Mouse (Mus musculus): ENCODE measurements around the gene Nol10.
A peak's percentile ranks its signal among the peaks of the same experiment; 100 is the strongest.
"Not testable (repeated sequence)": the region's sequence is repeated elsewhere in the genome, so short reads cannot be mapped to it uniquely, and the experiment has no call there.

The Nol10 gene

GRCm38 (mm10) chr12:17453918-17454317 lies 105.7 kb downstream of the Nol10 start:
- DNase-seq (ENCODE audit: low read depth, low spot score): no peak

DNA sequence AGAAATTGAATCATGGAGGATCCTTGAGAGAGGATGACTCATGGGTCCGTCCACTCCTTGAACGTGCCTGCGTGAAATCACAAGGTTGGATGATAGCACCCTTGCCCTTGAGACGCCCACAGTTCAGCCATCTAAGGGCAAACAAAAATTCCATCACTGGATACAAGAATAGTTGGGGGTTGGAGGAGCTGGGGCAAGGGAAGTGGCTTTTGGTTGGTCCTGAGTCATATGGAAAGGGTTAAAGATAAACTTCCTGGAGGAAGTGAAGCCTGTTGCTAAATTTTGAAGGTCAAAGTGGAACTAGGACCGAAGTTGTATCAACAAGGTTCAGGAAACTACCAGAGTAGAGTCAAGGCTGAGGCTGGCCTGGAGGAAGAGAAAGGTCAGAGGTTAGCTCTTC lies 106.8 kb downstream of the Nol10 start:
- DNase-seq (ENCODE audit: low read depth, low spot score): no peak

DNA sequence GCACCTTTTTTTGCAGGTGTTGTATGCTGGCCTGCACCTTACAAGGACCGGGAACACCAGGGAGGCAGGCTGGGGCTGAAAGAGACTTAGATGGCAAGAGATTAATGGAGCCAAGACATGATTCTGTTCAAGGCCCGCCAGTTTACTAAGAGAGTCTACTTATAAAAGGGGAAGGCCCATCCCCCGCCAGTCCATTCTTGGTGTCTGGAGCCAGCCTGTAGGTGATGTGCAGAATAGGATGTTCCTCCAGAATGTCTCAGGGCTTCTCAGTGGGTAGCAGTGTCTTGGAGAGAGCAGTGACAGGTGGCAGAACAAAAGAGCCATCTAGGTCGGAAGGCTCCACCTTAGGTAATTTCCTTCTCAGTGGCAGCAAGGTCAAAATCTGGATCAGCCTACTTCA lies 111.0 kb downstream of the Nol10 start:
- DNase-seq (ENCODE audit: low read depth, low spot score): not testable (repeated sequence)

GRCm38 (mm10) chr12:17463706-17464105 lies 115.4 kb downstream of the Nol10 start:
- no peak for DNase-seq (ENCODE audit: low read depth, low spot score)

DNA sequence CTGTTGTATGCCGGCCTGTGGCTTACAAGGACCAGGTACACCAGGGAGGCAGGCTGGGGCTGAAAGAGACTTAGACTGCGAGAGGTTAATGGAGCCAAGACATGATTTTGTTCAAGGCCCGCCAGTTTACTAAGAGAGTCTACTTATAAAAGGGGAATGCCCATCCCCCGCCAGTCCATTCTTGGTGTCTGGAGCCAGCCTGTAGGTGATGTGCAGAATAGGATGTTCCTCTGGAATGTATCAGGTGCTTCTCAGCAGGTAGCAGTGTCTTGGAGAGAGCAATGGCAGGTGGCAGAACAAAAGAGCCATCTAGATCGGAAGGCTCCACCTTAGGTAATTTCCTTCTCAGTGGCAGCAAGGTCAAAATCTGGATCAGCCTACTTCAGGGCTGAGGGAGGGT lies 116.3 kb downstream of the Nol10 start:
- not testable (repeated sequence) for DNase-seq (ENCODE audit: low read depth, low spot score)

- no peak for DNase-seq (ENCODE audit: low read depth, low spot score)
Observed at GRCm38 (mm10) chr12:17466791-17467190, 118.5 kb downstream of the Nol10 start.

DNA sequence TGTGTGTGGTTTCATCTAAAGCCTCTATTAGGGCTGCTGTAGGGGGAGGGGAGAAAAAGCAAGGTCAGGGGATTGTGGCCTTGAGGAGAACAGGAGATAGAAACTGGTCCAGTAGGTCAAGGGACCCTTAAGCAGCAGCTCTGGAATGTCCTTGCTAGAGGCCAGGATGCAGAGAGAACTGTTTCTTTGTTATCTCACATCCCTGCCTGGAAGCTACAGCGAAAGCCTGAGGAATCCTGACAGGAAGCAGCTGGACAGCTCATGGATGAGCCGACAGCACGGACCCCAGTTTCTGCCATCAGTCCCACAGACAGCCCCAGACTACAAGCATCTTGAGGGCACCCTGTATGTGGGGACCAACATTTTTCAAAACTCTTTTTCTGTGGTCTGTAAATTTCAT lies 120.1 kb downstream of the Nol10 start:
- DNase-seq (ENCODE audit: low read depth, low spot score): no peak

DNA sequence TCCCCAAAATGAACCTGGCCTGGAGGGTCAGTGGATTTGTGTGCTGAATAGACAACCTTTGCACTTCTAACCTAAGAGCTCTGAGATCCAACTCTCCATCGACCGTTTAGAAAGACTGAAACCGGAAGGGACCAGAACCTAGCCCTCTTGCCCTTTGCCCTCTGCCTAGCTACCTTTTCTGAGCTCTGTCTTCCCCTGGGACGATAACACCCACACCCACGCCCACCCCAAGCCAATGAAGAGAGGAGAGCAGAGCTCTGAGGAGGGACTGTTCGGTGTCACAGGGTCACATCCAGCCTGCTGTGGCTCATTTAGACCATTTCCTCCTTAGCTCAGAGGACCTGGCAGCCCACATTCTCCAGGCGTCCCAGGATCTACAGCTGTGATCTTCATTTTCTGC lies 121.6 kb downstream of the Nol10 start:
- no peak for DNase-seq (ENCODE audit: low read depth, low spot score)

GRCm38 (mm10) chr12:17470528-17470927 lies 122.3 kb downstream of the Nol10 start:
- not testable (repeated sequence) for DNase-seq (ENCODE audit: low read depth, low spot score)

DNA sequence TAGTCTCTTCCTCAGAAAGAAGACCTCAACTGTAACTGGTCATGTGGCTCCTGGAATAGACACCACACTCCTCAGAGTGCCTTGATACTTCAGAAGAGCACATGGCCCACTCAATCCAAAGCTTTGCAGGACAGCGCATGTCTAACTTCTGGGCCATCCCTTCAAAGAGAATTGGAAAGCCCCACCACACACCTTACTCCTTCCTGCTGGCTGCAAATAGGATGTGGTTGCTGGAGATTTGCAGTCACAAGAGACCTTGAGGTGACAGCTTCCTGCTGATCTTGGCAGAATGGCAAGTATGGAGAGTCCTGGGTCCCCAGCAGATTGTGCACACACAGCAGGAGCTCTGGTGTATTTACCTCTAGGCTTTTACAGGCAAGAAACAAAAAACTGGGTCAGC lies 123.1 kb downstream of the Nol10 start:
- peak; percentile 76 for DNase-seq (ENCODE audit: low read depth, low spot score)

GRCm38 (mm10) chr12:17473128-17473527 lies 124.9 kb downstream of the Nol10 start:
- DNase-seq (ENCODE audit: low read depth, low spot score): no peak

DNA sequence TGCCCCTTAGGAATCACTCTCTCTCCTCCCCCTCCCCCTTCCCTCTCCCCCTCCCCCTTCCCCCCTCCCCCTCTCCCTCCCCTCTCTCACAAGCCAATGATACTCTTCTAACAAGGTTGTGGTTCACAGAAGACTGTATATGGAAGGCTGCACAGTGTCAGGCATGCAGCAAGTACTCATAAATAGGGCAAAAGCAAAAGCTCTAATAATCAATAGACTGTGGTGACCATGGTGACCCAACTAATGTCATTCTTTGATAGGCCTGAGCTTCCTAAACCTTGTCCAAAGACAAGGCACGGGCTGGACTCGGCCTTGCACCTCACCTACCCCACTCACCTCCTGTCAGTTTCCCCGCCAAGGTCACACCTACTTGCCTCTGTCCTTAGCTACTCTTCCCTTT lies 125.6 kb downstream of the Nol10 start:
- no peak for DNase-seq (ENCODE audit: low read depth, low spot score)

DNA sequence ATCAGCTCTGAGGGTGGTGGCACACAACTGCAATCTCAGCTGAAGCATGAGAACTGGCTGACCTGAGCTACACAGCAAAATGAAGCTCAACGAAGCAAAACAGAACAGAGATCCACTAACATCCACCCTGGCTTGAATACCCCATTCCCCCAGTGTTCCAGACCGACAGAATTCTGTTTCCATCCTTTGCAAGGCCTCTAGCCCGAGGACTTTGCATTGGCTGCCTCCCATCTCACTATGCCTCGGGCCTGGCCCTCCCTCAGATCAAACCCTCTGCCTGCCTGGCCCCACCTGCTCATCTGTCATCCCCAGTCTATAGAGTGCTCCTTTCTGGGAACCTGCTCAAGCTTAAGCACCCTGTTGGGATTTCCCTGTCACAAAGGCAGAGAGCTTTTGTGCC lies 126.4 kb downstream of the Nol10 start:
- DNase-seq (ENCODE audit: low read depth, low spot score): no peak

- no peak for DNase-seq (ENCODE audit: low read depth, low spot score)
Observed at GRCm38 (mm10) chr12:17475146-17475545, 126.9 kb downstream of the Nol10 start.

GRCm38 (mm10) chr12:17478196-17478595 lies 129.9 kb downstream of the Nol10 start:
- DNase-seq (ENCODE audit: low read depth, low spot score): no peak

GRCm38 (mm10) chr12:17478856-17479255 lies 130.6 kb downstream of the Nol10 start:
- no peak for DNase-seq (ENCODE audit: low read depth, low spot score)
